Mouse (Mus musculus): ENCODE results near the gene Pigq.

The Pigq gene

DNA sequence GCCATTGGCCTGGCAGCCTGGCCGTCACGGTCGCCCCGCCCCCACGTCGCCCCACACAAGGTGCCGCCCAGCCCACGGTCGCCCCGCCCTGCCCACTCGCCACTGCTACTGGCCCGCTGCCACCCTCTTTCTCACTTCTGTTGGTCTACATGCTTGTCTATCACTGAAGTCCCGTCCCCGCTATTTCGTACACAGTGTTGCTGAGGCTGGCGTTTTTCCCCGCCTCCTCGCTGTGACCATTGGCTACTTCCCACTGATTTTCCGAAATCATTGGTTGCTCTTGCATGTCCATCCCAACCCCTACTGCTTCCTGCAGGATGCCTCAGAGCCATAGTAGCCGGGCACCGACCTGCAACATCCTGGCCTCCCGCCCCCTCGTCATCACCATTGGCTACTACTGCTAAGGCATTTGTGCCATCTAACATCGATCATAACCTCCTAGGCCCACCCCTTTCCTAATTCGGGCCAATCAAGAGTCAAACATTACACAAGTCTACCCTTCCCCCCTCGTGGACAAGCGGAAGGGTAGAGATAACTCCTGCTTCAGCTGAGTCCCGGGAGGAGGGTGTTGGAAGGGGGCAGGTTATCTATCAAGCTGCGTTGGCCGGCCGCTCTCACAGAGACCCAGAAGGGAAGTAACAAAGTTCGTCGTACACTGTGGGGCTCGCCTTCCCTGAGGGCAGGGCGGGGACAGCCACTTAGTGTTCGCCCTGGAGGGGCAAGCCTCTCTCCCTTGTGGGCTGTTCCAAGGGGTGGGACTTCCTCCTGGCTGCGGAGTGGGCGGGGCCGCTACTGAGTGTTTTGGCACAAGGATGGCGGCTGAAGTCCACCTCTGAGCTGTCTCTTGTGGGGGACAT, 24.7 kb downstream of the Pigq start:
- peak; percentile 100 for DNase-seq

DNA sequence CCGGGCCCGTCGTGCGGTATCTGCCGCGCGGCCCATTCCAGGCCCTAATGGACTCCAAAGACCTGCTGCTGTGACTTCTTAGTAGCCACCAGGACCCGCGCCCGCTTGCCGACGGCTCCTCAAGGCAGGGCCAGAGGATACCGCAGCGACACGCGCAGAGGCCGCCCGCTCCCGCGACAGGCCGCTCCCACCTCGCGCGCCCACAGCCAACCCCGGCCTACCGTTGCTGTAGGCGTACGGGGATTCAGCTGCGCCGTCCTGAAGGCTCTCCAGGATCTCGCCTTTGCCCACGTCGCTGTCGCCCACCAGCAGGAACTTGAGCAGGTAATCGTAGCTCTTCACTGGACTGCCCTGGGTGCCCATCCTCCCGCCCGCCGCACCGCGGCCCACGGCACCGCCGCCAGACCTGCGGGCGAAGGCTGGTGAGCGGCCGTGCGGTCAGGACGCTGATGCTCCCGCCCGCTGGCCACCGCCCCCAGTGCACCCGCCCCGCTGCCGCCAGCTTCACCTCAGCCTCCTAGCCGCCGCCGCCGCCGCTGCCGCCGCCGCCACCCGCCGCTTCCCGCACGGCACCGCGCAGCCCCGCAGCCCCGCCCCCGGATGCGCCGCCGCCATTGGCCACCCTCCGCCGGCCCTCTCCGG, 25.5 kb downstream of the Pigq start, which contains the start of gene Rab40c:
Rab40c (minus strand) TSS at position 584 of the 642 bp plus-strand sequence.
- DNase-seq, result no peak

DNA sequence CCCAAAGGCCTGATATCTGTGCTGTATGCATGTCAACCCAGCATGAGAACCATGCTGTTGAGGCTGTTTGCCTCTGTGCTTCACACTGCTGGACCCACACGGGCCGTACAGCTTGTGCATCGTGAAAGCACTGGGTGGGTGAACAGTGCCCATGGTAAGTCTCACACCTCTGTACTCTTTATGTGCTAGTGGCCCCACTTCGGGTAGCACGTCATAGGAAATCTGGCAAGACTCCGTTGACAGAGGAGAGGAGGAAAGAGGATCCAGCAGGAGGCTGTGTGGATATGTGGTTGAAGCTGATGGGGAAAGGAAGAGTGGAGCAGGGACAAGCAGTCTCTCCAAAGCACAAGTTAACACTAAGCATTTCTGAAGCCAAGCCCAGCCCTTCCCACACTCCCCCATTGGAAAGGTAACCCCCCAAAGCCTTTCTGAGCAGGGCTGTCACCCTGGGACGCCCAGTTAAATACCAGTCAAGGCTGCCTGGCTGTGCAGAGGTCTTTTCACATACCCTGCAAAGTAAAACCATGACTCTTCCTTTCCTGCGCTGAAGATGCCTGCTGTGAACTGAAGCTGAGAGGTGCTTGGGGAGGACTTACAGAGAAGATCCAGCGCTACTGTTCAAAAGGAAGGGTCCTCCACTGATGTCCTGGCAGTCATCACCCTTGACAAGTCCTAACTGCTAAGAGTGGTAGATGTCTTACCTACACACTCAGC, 26.5 kb downstream of the Pigq start:
- no peak for DNase-seq

DNA sequence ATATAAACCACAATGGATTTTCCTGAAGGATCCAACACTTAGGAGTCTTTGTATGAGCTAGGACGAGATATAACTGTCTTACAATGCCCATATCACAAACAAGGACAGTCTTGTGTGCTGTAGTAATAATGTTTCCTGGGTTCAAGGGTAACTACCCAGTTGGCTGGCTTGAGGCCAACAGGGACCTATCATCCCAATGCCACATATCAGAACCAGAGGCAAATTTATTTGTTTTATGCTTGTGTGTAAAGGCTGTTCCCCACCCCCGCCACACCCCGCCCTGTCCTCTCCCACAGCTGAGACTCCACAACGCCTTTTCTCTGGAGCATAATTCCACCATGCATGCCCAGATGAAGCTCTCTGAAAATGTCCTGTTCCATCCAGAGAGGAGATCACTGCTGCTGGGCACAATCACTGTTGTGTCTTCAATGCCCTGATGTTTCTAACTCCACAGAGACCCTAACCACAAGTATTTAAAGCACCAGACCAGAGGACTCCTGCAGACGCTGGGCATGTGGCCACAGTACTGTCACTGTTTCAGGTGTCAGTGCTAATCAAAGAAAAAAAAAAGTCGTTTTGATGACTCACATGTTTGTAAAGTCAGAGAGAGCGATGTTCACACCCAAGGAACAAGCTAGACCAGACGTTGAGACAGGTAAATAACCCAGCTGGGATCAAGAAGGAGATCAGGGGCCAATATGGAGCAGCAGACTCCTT, 27.6 kb downstream of the Pigq start:
- no peak for DNase-seq

DNA sequence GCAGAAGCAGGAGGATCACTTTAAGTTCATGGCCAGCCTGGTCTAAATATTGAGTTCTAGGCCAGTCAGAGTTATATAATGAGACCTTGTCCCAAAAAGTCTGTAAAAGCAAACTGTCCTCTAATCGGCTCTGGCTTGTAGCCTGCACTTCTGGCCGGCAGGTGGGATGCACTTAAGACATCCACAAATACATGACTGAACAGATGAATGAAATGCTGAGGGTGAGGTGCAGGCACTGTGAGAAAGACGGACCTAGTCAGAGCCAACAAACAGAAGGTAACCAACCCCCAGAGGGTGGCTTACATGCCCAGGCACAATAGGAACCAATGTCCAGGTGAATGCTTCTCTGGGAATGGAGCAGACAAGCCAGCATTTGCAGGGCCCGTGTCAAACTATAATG, 30.4 kb downstream of the Pigq start:
- DNase-seq, result no peak

DNA sequence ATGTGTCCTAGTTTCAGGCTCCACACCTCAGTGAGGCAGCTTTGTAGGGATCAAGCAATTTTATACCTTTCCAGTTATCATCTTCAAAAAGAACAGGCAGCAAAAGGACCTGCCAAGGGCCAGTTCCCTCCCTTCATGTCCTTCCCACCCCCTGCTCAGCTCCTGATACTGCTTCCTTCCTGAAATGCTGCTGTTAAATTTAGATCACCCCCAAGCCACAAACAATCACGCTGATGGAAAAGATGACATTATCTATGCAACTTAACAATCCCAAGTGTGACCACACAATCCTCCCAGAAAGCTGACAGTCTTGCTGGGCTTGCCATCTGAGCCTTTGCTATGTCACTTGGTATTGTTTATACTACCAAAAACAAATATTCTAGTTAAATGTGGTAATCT, 30.9 kb downstream of the Pigq start:
- DNase-seq, result no peak

DNA sequence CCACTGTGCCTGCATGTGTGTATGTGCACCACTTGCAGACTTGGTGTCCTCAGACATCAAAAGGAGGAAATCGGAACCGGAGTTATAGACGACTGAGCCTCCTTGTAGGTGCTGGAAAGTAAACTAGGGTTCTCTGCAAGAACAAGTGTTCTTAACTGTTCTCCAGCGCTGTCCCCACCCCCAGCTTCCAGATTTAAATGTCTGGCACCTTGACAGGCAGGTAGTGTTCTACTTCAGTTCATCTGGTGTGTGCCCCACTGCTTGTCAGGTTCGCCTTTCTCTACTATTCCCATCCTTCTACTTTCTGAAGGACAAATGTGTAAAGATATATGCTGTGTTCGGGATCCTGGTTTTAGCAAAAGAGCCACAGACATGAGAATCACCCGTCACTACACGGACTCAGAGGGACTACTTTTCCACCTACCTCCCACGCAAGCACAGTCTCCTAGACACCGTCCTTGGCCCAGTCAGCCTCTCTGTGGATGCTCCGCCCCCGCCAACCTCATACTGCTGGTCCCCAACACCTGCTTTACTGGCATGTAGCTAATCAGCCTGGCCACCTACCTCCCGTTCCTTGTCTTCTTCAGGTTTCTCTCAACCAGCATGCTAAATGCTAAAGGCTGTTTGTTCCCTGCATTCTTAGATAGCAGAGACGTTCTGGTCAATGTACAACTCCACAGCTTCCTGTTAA, 31.4 kb downstream of the Pigq start:
- peak; percentile 68 for DNase-seq

DNA sequence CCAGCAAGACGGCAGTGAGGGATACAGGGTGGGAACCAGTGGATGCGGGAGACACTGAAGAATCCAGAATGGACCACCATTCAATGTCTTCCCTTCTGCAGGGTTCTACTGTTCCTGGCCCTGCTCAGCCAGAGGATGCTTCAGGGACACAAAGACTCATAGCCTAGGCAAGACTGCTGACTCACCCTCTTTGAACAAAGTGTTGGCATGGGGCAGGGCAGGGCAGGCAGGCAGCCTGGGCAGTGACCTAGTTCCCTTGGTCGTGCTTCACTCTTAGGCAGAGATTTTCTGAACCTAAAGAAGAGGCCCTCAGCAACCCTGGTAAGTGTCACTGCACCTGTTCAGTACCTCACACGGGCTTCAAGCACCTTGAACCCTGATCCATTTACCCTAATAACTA, 32.9 kb downstream of the Pigq start:
- DNase-seq, result peak; percentile 67

DNA sequence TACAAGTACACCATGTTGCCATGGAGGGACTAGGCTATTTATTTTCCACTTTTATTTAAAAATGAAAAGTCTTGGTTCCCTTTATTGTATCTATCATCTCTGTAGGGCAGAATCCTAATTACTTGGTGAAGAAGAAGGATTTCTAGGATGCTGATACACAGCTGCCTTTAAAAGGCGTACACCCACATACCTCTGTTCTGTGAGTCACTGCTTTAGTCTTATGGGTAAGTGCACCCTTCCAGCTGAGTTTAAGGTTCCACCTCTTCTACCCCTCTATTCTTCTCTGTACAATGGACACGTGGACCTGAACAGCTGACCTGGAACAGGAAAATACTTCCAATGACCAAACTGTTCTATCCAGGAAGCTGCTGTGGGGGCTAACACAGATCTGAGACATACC, 37.1 kb downstream of the Pigq start:
- DNase-seq, result no peak

DNA sequence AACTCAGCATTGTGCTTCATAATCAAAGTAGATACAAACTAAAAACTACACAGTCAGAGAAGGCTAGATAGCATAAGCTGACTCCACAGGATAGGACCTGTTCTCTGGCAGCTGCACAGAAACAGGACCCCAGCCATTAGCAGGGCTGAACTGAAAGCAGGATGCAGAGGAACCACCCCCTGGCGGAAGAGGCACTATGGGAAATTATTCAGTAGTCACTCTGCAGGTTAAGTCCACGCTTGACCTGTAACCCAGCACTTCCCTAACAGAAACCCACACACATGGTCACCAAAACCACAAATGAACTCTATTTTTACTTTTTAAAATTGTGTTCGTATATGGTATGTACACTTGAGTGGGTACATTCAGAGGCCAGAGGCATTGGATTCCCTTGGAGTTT, 41.7 kb downstream of the Pigq start:
- DNase-seq, result no peak

DNA sequence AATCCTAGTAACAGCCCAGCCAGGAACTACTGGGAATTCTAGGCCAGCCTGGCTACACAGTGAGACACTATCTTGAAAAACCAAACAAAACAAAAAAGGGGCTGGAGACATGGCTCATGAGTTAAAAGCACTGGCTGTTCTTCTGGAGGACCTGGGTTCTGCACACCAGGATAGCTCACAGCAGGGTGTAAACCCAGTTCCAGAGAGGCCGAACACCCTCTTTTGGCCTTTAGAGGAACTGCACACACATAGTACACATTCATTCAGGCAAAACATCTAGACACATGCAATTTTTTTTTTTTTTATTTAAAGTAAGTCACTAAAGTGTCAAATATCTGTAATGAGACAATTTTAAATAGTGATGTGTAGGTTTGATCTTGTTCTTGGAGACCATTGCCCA, 44.5 kb downstream of the Pigq start:
- no peak for DNase-seq

DNA sequence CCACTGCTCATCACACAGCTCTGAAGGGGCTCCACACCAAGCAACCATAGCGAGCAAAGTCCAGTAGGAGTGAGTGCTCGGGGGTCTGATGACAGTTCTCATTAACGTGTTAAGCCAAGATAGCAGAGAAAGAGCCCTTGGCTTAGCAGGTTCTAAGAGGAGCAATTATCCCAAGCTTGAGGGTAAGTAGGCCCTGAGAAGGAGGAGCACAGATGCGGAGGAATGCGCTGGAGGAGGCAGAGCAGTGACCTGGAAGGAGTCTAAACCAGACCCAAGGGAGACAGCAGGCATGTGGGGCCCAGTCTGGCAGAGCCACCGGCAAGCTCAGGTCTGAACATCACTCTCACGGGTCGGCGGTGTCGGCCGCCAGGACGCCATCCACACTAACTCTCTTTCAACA, 48.8 kb downstream of the Pigq start:
- no peak for DNase-seq

DNA sequence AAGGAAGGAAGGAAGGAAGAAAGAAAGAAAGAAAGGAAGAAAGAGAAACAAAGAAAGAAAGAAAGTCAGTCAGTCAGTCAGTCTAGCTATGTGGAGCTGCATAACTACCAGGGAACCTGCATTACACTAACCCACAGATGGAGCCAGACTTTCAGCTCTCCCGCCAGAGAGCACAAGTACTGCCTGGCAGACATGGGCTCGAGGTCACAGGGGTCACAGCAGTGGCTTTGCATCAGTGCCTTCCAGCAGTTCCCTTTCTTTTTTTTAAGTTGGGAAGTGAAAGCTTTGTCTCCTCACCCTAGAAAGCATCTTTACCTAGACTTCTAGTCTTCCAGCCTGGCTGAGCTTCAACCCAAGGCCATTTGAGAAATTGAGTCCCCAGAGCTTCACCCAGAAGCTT, 49.3 kb downstream of the Pigq start:
- DNase-seq, result no peak

DNA sequence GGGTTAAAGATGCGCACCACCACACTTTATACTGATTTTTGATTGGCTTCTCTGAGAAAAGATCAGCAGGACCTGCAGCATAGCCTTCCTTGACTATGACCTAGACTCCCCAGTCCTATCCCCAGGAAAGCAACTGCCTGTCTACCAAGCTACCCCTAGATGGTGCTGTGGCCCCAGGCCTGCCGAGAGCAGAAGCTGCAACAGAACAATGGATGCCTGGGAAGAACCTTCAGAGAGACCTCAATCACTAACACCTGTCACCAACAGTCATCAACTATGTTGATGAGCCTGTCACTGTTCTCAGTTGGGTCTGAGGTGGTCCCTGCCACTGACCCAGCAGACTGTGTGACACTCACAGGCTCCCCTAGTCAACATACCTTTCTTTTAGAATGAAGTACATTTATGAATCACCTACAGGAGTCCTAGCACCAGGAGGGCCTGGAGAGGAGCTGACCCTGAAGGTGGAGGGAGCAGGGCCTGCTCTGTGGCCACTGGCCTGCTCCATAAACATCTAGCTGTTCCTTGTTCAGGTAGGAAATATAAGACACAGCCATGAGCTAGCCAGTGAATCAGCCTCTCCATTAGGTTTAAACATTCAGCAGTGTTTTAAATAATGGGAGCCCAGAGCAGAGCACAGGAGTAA, 50.6 kb downstream of the Pigq start:
- DNase-seq, result peak; percentile 75

DNA sequence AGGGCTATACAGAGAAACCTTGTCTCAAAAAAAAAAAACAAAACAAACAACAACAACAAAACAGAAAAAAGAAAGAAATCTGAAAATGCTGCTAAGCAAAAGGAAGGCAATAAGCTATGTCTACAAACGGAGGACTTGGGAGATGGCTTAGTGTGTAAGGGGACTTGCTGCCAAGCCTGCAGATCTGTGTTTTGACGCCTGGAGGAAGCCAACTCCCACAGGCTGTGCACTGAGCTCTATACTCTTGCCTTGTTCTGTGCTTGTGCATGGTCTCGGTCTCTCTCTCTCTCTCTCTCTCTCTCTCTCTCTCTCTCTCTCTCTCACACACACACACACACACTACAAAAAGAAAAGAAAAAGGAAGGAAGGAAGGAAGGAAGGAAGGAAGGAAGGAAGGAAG, 55.9 kb downstream of the Pigq start:
- no peak for DNase-seq

DNA sequence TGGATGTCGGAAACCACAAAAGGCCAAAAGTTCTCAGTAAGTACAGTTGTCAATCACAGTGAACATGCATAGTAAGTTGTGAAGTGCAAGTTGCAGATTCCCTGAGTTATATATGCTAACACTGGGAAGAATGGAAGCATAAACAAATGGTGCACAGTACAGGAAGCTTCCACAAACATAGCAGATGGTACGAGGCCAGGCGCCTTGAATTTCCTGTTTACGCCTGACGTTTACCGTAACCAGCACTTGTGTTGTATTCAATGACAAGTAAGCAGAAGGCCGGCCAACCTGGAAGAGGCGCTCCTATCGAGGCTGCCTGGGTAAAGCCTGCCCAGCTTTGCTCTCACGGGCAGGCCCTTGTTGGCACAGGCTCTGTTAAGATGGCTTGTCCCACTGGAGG, 57.3 kb downstream of the Pigq start:
- DNase-seq, result no peak

DNA sequence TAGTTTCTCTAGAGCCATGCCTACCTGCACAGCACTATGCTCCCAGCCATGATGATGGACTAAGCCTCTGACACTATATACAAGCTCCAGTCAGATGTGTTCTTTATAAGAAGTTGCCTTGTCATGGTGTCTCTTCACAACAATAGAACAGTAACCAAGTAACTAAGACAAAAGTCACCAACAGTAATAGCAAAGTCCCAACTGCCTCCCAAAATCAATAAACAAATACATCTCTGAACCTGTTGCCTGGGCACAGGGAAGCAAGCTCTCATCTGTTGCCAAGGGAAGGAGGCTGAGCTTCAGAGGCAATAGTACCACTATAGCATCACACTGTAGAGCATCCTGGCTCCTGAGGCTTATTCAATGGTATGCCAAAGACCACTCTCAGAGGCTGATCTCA, 57.9 kb downstream of the Pigq start:
- no peak for DNase-seq

DNA sequence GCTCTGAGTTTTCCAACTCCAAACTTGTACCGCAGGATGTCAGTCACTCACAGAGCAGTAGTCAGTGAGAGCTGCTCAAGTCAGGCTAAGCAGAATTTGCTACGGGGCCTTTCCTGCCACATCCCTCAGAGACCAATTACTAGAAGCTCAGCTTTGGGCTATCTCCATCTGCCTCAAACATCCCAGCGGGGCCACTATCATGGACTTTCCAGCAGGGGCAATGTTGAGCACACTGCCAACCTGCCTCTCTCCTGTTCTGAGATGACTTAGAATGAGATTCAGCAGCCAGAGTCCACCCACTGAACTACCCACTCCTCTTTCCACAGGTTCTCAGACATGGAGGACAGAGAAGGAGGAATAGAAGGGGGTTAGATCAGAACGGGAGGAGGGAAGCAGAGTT, 59.1 kb downstream of the Pigq start:
- DNase-seq, result no peak

DNA sequence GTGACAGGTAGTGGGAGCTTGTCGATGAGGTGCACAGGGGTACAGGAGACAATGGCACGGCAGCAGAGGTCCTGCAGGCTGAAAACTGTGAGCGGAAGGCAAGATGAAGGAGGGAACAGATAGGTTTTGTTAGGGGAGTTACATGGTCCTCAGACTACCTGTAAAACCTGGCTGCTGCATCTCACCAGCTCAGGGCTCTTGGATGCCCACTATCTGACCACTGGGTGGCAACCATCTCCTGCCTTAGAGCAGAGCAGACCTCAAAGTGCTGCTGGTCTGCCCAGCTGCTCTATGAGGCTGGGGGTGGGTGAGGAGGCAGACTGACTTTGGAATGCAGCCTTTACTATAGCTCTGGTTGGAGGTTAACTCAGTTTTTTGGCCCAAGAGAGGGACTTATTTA, 60.9 kb downstream of the Pigq start:
- DNase-seq, result no peak

DNA sequence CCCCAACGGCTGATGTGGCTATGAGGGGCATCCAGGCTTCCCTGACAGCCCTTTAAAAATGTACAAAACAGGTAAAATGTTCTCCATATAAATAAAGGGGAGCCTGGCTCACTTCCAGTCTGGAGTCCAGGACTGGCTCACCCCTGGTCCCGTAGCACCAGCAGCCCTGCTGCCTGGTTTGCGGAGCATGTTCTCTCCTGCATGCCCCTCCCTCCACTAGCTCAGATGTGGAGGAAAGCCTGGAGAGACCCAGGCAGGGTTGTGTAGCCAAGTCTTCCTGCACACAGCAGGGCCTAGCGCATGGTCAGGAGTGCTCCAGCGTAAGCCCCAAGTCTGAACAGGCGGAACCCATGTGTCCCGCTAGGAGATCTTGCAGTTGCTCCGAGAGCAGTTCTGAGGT, 61.5 kb downstream of the Pigq start:
- no peak for DNase-seq

DNA sequence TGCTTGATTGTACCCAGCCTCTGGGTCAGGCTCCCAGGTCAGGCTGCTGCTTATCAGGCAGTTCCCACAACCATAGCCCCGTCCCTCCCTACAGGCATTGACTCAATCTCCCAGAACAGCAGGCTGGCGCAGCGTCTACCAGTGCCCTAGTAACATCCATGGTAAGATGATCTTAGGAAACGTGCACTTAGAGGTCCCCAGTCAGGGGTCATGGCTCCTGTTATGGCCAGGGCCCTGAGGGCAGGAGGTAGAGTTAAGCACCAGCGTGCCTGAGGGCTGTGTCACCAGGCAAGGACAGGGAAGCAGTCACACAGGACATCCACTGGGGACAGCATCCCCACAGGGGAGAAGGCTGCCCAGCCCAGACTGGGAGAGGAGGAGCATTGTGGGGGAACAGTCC, 62.4 kb downstream of the Pigq start:
- DNase-seq, result no peak

DNA sequence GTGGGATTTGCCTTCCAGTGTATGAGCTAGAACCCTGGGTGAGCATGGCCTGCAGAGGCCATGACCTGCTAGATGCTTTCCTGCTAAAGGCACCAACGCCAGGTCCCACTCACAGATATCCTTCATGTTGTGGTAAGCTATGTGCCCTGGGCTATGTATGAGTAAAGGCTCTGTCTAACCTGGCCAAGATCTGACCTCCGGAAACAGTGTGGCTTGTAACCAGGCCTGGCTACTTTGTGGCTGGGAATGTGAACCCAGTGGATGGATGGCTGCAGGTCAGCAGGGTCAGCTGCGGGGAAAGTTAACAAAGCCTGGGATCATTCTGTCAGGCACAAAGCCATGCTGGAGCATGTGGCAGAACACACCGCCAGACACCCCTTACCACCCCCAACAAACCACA, 63.0 kb downstream of the Pigq start:
- no peak for DNase-seq

All from cerebellum, adult 11 months (tissue).